24 mouse cellular contexts compared by ENCODE assay signal in the genomic region with DNA sequence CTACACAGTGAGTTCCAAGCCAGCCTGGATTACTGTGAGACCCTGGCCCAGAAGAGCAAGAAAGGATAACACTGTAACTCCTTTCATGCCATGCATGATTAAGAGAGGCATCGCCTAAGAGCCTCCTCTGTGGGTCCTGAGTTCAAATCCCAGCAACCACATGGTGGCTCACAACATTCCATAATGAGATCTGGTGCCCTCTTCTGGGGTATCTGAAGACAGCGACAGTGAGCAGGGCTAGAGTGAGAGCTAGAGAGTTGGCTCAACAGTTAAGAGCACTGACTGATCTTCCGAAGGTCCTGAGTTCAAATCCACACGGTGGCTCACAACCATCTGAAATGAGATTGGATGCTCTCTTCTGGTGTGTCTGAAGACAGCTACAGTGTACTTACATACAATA. TPM values are rescaled to one million over a fixed set of nuclear protein-coding genes. Genes with fewer than 3 reads are reported as not detected.
DNase-seq lines count a peak whose midpoint lies in the region; TF ChIP-seq lines count a peak whose summit lies in the region.
"Had no signal": no experiment of that assay in that cellular context is flagged by ENCODE, and none has a peak within 500 bp of the region (broad histone marks: within the 10 kb centered on the region; RNA-seq: fewer than 3 reads in every experiment).

No protein-coding gene starts in this region.

- DNase-seq in cerebellum, adult 9-11 months: peak; percentile 63
- DNase-seq in cerebellum, adult 9-10 months: no peak
- no peak for DNase-seq in layer of hippocampus, adult 2 months (ENCODE audit: low spot score in 2 of 2)
- no peak for DNase-seq in layer of hippocampus, adult 8-10 months (ENCODE audit: low spot score in 2 of 2)
- peak; percentile 55 for DNase-seq in MEL (ENCODE audit: low read depth, low spot score)
- no peak for DNase-seq in embryo, embryonic 11 days
- DNase-seq: adrenal gland, postnatal 10 days; cerebellum, adult 8-10 months; heart, adult 18-20 months; heart, postnatal 10 days; heart, postnatal 4 days; kidney, adult 18-20 months had no signal

- TF ChIP-seq CTCF in layer of hippocampus, adult 2 months (conservative IDR thresholded peaks at IDR 0.05): 0 out of 2 replicates have a peak, but pooled peaks have one; percentile 14
- TF ChIP-seq CTCF in MEL (IDR thresholded peaks at IDR 0.05 in 2 of 3, conservative IDR thresholded peaks at IDR 0.05 in 1 of 3; ENCODE audit: control insufficient read depth in 1 of 3, insufficient read depth in 1 of 3, low read depth in 2 of 3, low read length in 3 of 3, poor library complexity in 1 of 3, severe bottlenecking in 1 of 3): peak in 1 of 3 experiments; percentile 31; a peak in 1 of 6 replicates
- TF ChIP-seq CTCF in bone marrow, adult 2 months (IDR thresholded peaks at IDR 0.05; ENCODE audit: control insufficient read depth, insufficient read depth, low read length): 0 out of 2 replicates have a peak, but pooled peaks have one; percentile 7

- WGBS in bone marrow, adult 2 months: 88% methylated on average over 4 of the region's 4 CpGs

- no peaks in the 10 kb centered on the region for H3K27me3 ChIP-seq in MEL (ENCODE audit: control insufficient read depth in 1 of 2, insufficient read depth in 2 of 2, low read length in 2 of 2)
- H3K27me3 ChIP-seq: CH12.LX; embryonic facial prominence, embryonic 15.5 days; hindbrain, embryonic 12.5 days had no signal

- H3K27ac ChIP-seq in layer of hippocampus, adult 2 months: no peak overlapping the region
- no peak overlapping the region for H3K27ac ChIP-seq in MEL (ENCODE audit: control insufficient read depth, low read depth, low read length)
- no peak overlapping the region for H3K27ac ChIP-seq in bone marrow, adult 2 months (ENCODE audit: control insufficient read depth, insufficient read depth, low read depth, low read length, poor library complexity)
- H3K27ac ChIP-seq: embryonic facial prominence, embryonic 15.5 days; forebrain, embryonic 10.5 days; hindbrain, embryonic 12.5 days had no signal

- TF ChIP-seq EP300 in MEL (IDR thresholded peaks at IDR 0.05; ENCODE audit: low read depth in 1 of 2, low read length in 2 of 2): no peak

- H3K4me3 ChIP-seq in layer of hippocampus, adult 2 months: no peak overlapping the region
- H3K4me3 ChIP-seq in MEL (ENCODE audit: control insufficient read depth in 1 of 2, insufficient read depth in 1 of 2, low read depth in 2 of 2, low read length in 2 of 2): no peak overlapping the region
- no peak overlapping the region for H3K4me3 ChIP-seq in bone marrow, adult 2 months (replicated peaks; ENCODE audit: control insufficient read depth, low read depth, low read length)
- H3K4me3 ChIP-seq: embryonic facial prominence, embryonic 15.5 days; erythroblast, embryonic 14.5 days; forebrain, embryonic 10.5 days; heart, embryonic 10.5 days; hindbrain, embryonic 12.5 days had no signal

- no peaks in the 10 kb centered on the region for H3K9me3 ChIP-seq in MEL (replicated peaks; ENCODE audit: insufficient read depth, low read length)
- H3K9me3 ChIP-seq: embryonic facial prominence, embryonic 15.5 days; forebrain, embryonic 10.5 days; heart, embryonic 10.5 days; hindbrain, embryonic 12.5 days had no signal

- H3K9ac ChIP-seq in MEL (ENCODE audit: control insufficient read depth, low read depth, low read length, poor library complexity, severe bottlenecking): no peak overlapping the region
- H3K9ac ChIP-seq: embryonic facial prominence, embryonic 15.5 days; hindbrain, embryonic 12.5 days had no signal

- TF ChIP-seq POLR2A in MEL (IDR thresholded peaks at IDR 0.05; ENCODE audit: control insufficient read depth in 1 of 2, insufficient read depth in 1 of 2, low read depth in 1 of 2, low read length in 2 of 2, poor library complexity in 1 of 2): no peak
- no peak for TF ChIP-seq POLR2A in bone marrow, adult 2 months (IDR thresholded peaks at IDR 0.05; ENCODE audit: borderline replicate concordance, control insufficient read depth, low read depth, low read length)

- H3K4me1 ChIP-seq in MEL (ENCODE audit: control insufficient read depth in 1 of 2, insufficient read depth in 2 of 2, low read length in 2 of 2): peaks cover 26 to 44% of the 10 kb centered on the region in 2 experiments
- H3K4me1 ChIP-seq in bone marrow, adult 2 months (ENCODE audit: control insufficient read depth, insufficient read depth, low read length): no peaks in the 10 kb centered on the region; the same call in 1 of the 2 replicates
- H3K4me1 ChIP-seq: embryonic facial prominence, embryonic 15.5 days; forebrain, embryonic 10.5 days had no signal

- H3K36me3 ChIP-seq in MEL (ENCODE audit: control insufficient read depth in 1 of 2, insufficient read depth in 2 of 2, low read length in 2 of 2): peaks cover 1 to 36% of the 10 kb centered on the region in 2 experiments; a peak in 3 of 4 replicates

- H3K79me2 ChIP-seq in MEL (ENCODE audit: control insufficient read depth, insufficient read depth, low read length, poor library complexity): peaks cover 10% of the 10 kb centered on the region; the same call in 1 of the 2 replicates

- TF ChIP-seq RAD21 in MEL (IDR thresholded peaks at IDR 0.05; ENCODE audit: low read depth, low read length): no peak

TF ChIP-seq in MEL, 35 proteins besides CTCF, POLR2A, EP300 and RAD21:
- TF ChIP-seq MAX (IDR thresholded peaks at IDR 0.05; ENCODE audit: low read length) (no peak), TBP (IDR thresholded peaks at IDR 0.05; ENCODE audit: low read depth, low read length) (peak; percentile 87)
TF ChIP-seq in MEL: peak in this region for 1.

RNA-seq across cellular contexts. Expression of a gene that starts 6.7 kb away (rescaled TPM):
- 10 to 100 TPM; 19.1 to 22.7 TPM for total RNA-seq in layer of hippocampus, adult 2 months (2021)
- 10 to 100 TPM; 20.7 to 28.4 (median 23.9) TPM for total RNA-seq in layer of hippocampus, adult 8-10 months (2022)
- 203 and 265 TPM in 2 replicates for total RNA-seq in MEL (2012; rRNA removed)
- polyA plus RNA-seq in MEL (2012; ENCODE audit: insufficient read depth in 1 of 2, insufficient read length in 2 of 2, low read depth in 1 of 2, low replicate concordance in 2 of 2, missing spikeins in 1 of 2): 100 to 1,000 TPM in 1 of 2 experiments, not detected in 1; 234 TPM
- 50.3 and 67.0 TPM in 2 replicates for polyA plus RNA-seq in bone marrow, adult 2 months (2011; ENCODE audit: insufficient read depth, insufficient read length, low replicate concordance, missing spikeins)

RNA-seq across cellular contexts. Expression of a gene that starts 7.4 kb away (rescaled TPM):
- total RNA-seq in layer of hippocampus, adult 2 months (2021): 10 to 100 TPM; 22.0 to 22.4 TPM
- 10 to 100 TPM; 19.2 to 22.4 (median 21.0) TPM for total RNA-seq in layer of hippocampus, adult 8-10 months (2022)
- 28.5 and 32.4 TPM in 2 replicates for total RNA-seq in MEL (2012; rRNA removed)
- polyA plus RNA-seq in MEL (2012; ENCODE audit: insufficient read depth in 1 of 2, insufficient read length in 2 of 2, low read depth in 1 of 2, low replicate concordance in 2 of 2, missing spikeins in 1 of 2): 10 to 100 TPM in 1 of 2 experiments, not detected in 1; 51.8 TPM
- 8.3 and 12.4 TPM in 2 replicates for polyA plus RNA-seq in bone marrow, adult 2 months (2011; ENCODE audit: insufficient read depth, insufficient read length, low replicate concordance, missing spikeins)

RNA-seq across cellular contexts. Expression of a gene that starts 23.5 kb away (rescaled TPM):
- under 1 TPM; 0.37 to 0.69 TPM for total RNA-seq in layer of hippocampus, adult 2 months (2021)
- under 1 TPM in 3 of 4 experiments, not detected in 1; 0.43 to 0.95 (median 0.63) TPM for total RNA-seq in layer of hippocampus, adult 8-10 months (2022)
- 0.19 and 0.20 TPM in 2 replicates for total RNA-seq in MEL (2012; rRNA removed)
- under 1 TPM in 1 of 2 experiments, not detected in 1; 0.43 TPM for polyA plus RNA-seq in MEL (2012; ENCODE audit: insufficient read depth in 1 of 2, insufficient read length in 2 of 2, low read depth in 1 of 2, low replicate concordance in 2 of 2, missing spikeins in 1 of 2)
- 1.7 TPM in 1 of 2 replicates, not detected in the other for polyA plus RNA-seq in bone marrow, adult 2 months (2011; ENCODE audit: insufficient read depth, insufficient read length, low replicate concordance, missing spikeins)
- total RNA-seq: CH12.LX; gastrocnemius, adult 8-10 months; heart, adult 18-20 months; heart, postnatal 10 days; heart, postnatal 4 days had no signal
- polyA plus RNA-seq: erythroblast, embryonic 14.5 days; forebrain, embryonic 14.5 days; heart, embryonic 14.5 days; hindbrain, embryonic 16.5 days had no signal

RNA-seq across cellular contexts. Expression of a gene that starts 32.5 kb away (rescaled TPM):
- total RNA-seq in layer of hippocampus, adult 2 months (2021): 1 to 10 TPM; 1.5 TPM
- total RNA-seq in layer of hippocampus, adult 8-10 months (2022): 1 to 10 TPM in 2 of 4 experiments, under 1 TPM in 2; 0.85 to 1.4 (median 1.2) TPM
- total RNA-seq in MEL (2012; rRNA removed): 7.7 and 7.8 TPM in 2 replicates
- 10 to 100 TPM in 1 of 2 experiments, not detected in 1; 33.9 TPM for polyA plus RNA-seq in MEL (2012; ENCODE audit: insufficient read depth in 1 of 2, insufficient read length in 2 of 2, low read depth in 1 of 2, low replicate concordance in 2 of 2, missing spikeins in 1 of 2)
- 3.8 and 4.3 TPM in 2 replicates for polyA plus RNA-seq in bone marrow, adult 2 months (2011; ENCODE audit: insufficient read depth, insufficient read length, low replicate concordance, missing spikeins)
- total RNA-seq: gastrocnemius, adult 8-10 months had no signal

RNA-seq across cellular contexts. Expression of a gene that starts 33.1 kb away (rescaled TPM):
- under 1 TPM; 0.25 to 0.54 TPM for total RNA-seq in layer of hippocampus, adult 2 months (2021)
- total RNA-seq in layer of hippocampus, adult 8-10 months (2022): under 1 TPM in 3 of 4 experiments, not detected in 1; 0.25 to 0.45 (median 0.41) TPM
- 0.08 TPM in 1 of 2 replicates, not detected in the other for total RNA-seq in MEL (2012; rRNA removed)
- polyA plus RNA-seq in MEL (2012; ENCODE audit: insufficient read depth in 1 of 2, insufficient read length in 2 of 2, low read depth in 1 of 2, low replicate concordance in 2 of 2, missing spikeins in 1 of 2): under 1 TPM in 1 of 2 experiments, not detected in 1; 0.18 TPM
- 0.52 TPM in 1 of 2 replicates, not detected in the other for polyA plus RNA-seq in bone marrow, adult 2 months (2011; ENCODE audit: insufficient read depth, insufficient read length, low replicate concordance, missing spikeins)
- total RNA-seq: CH12.LX; gastrocnemius, adult 8-10 months; heart, adult 18-20 months had no signal
- polyA plus RNA-seq: embryonic facial prominence, embryonic 11.5 days; erythroblast, embryonic 14.5 days; forebrain, embryonic 14.5 days had no signal

Comparison
In these comparisons a context has a peak if more than half of its experiments do, and no peak if none do; other contexts are left out.
1. DNase-seq: peak in cerebellum, adult 9-11 months (single experiment) and MEL (single experiment); none in cerebellum, adult 9-10 months (single experiment), layer of hippocampus, adult 2 months (0 of 2), layer of hippocampus, adult 8-10 months (0 of 2) and embryo, embryonic 11 days (single experiment).